Mouse (Mus musculus) urinary bladder, postnatal 4 days (tissue): Measurements from ENCODE around the gene Strip2.

Experiments used
- DNase-seq, 2 experiments: peaks; one replicate each; pipeline ENCODE4 v3.0.0; 2021 to 2022; ENCODE audit warnings: low spot score in 2 of 2

Strip2 gene

GRCm38 (mm10) chr6:29930087-29930486, 13.3 kb downstream of the Strip2 start:
- no peak for DNase-seq

GRCm38 (mm10) chr6:29930665-29931064, 13.9 kb downstream of the Strip2 start:
- no peak for DNase-seq

GRCm38 (mm10) chr6:29931181-29931580, 14.4 kb downstream of the Strip2 start:
- DNase-seq, result no peak

- DNase-seq, result no peak
Observed at GRCm38 (mm10) chr6:29935741-29936140, 18.9 kb downstream of the Strip2 start.

GRCm38 (mm10) chr6:29940428-29940827, 23.6 kb downstream of the Strip2 start:
- DNase-seq, result no peak

- no peak for DNase-seq
Observed at GRCm38 (mm10) chr6:29941036-29941435, 24.2 kb downstream of the Strip2 start.

GRCm38 (mm10) chr6:29944465-29944864, 27.7 kb downstream of the Strip2 start:
- no peak for DNase-seq

GRCm38 (mm10) chr6:29946568-29946967, 29.8 kb downstream of the Strip2 start:
- no peak for DNase-seq

GRCm38 (mm10) chr6:29947823-29948222, 31.0 kb downstream of the Strip2 start:
- DNase-seq, result no peak

- DNase-seq, result no peak
Observed at GRCm38 (mm10) chr6:29956749-29957148, 39.9 kb downstream of the Strip2 start.

GRCm38 (mm10) chr6:29958669-29959068, 41.9 kb downstream of the Strip2 start:
- DNase-seq, result no peak

- DNase-seq, result no peak
Observed at GRCm38 (mm10) chr6:29961081-29961480, 44.3 kb downstream of the Strip2 start.

- no peak for DNase-seq
Observed at GRCm38 (mm10) chr6:29967917-29968316, 51.1 kb downstream of the Strip2 start.

- no peak for DNase-seq
Observed at GRCm38 (mm10) chr6:29973341-29973740, 56.5 kb downstream of the Strip2 start.

GRCm38 (mm10) chr6:29974836-29975235, 58.0 kb downstream of the Strip2 start:
- no peak for DNase-seq

GRCm38 (mm10) chr6:29980461-29980860, 63.6 kb downstream of the Strip2 start:
- DNase-seq, result no peak

GRCm38 (mm10) chr6:29981797-29982196, 65.0 kb downstream of the Strip2 start:
- DNase-seq, result no peak

GRCm38 (mm10) chr6:29985058-29985498, 68.3 kb downstream of the Strip2 start:
- peak; percentile 77 to 85 for DNase-seq

- no peak for DNase-seq
Observed at GRCm38 (mm10) chr6:29985504-29985903, 68.7 kb downstream of the Strip2 start.

- DNase-seq, result no peak
Observed at GRCm38 (mm10) chr6:29985986-29986385, 69.2 kb downstream of the Strip2 start.

GRCm38 (mm10) chr6:29987246-29987645, 70.4 kb downstream of the Strip2 start:
- no peak for DNase-seq

- DNase-seq, result no peak
Observed at GRCm38 (mm10) chr6:29998140-29998539, 81.3 kb downstream of the Strip2 start.

GRCm38 (mm10) chr6:29998771-29999170, 82.0 kb downstream of the Strip2 start:
- DNase-seq, result no peak

GRCm38 (mm10) chr6:30002628-30003027, 85.8 kb downstream of the Strip2 start:
- no peak for DNase-seq

- no peak for DNase-seq
Observed at GRCm38 (mm10) chr6:30005851-30006250, 89.0 kb downstream of the Strip2 start.
